Mouse (Mus musculus) forebrain, embryonic 12.5 days (tissue): ENCODE data around the gene Celsr1. TPM values are rescaled to one million over a fixed set of nuclear protein-coding genes. Genes with fewer than 3 reads are reported as not detected.
"Not testable (repeated sequence)": the region's sequence is repeated elsewhere in the genome, so short reads cannot be mapped to it uniquely, and the experiment has no call there.

Experiments
- ATAC-seq: fragments of 200-750 bp; cut with Nextera tagmentation; 2 replicates; pipeline ENCODE4 v1.8.0; 2017; ENCODE audit warnings: moderate TSS enrichment; ENCODE audit not compliant: low FRiP score
- H3K27ac ChIP-seq: fragments of 300-500 bp; sonication (generic); 2 replicates; pipeline ENCODE4 v1.5.1; 2016; ENCODE audit warnings: mild to moderate bottlenecking
- H3K27me3 ChIP-seq: fragments of 300-500 bp; sonication (generic); 2 replicates; pipeline ENCODE4 v1.6.1; 2016; ENCODE audit warnings: mild to moderate bottlenecking
- H3K36me3 ChIP-seq: fragments of 300-500 bp; sonication (generic); replicated peaks from 2 replicates; pipeline ENCODE4 v1.6.1; 2016; ENCODE audit warnings: mild to moderate bottlenecking
- H3K4me1 ChIP-seq: fragments of 300-500 bp; sonication (generic); 2 replicates; pipeline ENCODE4 v1.6.1; 2016
- H3K4me2 ChIP-seq: fragments of 300-500 bp; sonication (generic); 2 replicates; pipeline ENCODE4 v1.6.1; 2016; ENCODE audit warnings: mild to moderate bottlenecking, moderate library complexity
- H3K4me3 ChIP-seq: fragments of 300-500 bp; sonication (generic); replicated peaks from 2 replicates; pipeline ENCODE4 v1.5.1; 2016; ENCODE audit warnings: mild to moderate bottlenecking
- H3K9ac ChIP-seq: fragments of 300-500 bp; sonication (generic); 2 replicates; pipeline ENCODE4 v1.6.1; 2016; ENCODE audit warnings: mild to moderate bottlenecking
- H3K9me3 ChIP-seq: fragments of 300-500 bp; sonication (generic); 2 replicates; pipeline ENCODE4 v1.6.1; 2016
- WGBS: fragments of 180-500 bp; shearing (Covaris S2); methylation state at CpG from one replicate; pipeline ENCODE4 v1.1.7; 2016; 5-methylcytosine and 5-hydroxymethylcytosine counted together
- polyA plus RNA-seq: library from polyadenylated mRNA; unstranded; fragments of >200 nt; fragmentation: Nextera tagmentation; extraction: Ambion mirVana; gene quantifications from 2 replicates; pipeline ENCODE4 v1.2.1, GENCODE M21; 2016

Celsr1 gene
- polyA plus RNA-seq, 1 experiment from 2014 or later, result 7.9 TPM

DNA sequence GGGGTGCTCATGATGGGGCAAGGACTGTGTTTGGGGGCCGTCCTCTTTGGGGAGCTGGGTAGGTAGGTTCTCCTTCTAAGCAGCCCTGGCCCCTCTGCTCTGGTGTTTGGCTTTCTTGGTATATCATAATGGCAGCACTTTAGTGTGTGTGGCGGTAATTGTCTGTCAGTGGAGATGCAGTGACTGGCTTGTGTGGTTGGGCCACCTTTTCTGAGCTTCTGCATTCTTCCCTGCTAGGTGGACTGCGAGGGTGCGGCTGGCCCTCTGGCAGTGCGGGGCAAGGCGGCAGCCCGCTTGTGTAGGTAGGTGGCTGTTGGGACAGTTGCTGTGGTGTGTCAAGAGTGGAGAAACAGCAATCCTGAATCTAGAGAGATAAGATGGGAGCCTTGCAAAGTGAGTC lies 27.6 kb upstream of the Celsr1 start:
- Histone ChIP-seq H3K4me2 (peak overlapping the region; percentile 84), H3K4me1 (peaks cover 42% of the 10 kb centered on the region), H3K27me3 (0 out of 2 replicates have a peak, but pooled peaks cover 12% of the 10 kb centered on the region), H3K9me3 (0 out of 2 replicates have a peak, but pooled peaks cover 4% of the 10 kb centered on the region), H3K9ac (no peak overlapping the region), H3K36me3 (no peaks in the 10 kb centered on the region), H3K27ac (no peak overlapping the region), H3K4me3 (0 out of 2 replicates have a peak overlapping the region, but pooled peaks have one; percentile 5)
- no peak for ATAC-seq
- 88% methylated on average over 7 of the region's 7 CpGs for WGBS

DNA sequence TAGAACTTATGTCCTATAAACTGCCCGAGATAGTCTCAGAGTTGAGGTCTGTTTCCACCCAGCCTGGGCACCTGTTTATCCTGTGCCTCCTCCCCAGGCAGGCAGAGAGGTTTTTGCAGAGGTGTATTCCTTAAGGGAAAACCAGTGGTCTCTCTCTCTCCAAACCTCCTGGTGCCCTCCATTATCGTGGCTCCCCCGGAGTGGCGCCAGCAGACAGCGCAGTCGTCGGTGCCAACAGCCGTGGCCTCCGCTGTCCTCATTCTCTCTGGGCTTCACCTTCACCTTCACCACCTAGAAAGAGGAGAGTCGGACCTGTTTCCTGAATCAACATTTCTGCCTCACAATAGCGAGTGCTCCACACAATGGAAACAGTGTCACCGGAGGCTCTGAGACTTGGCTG lies 27.0 kb upstream of the Celsr1 start:
- 0 out of 2 replicates have a peak overlapping the region, but pooled peaks have one; percentile 53 for H3K27ac ChIP-seq
- peak overlapping the region; percentile 89; the same call in 1 of the 2 replicates for H3K4me3 ChIP-seq
- H3K9me3 ChIP-seq, result no peaks in the 10 kb centered on the region
- 0 out of 2 replicates have a peak, but pooled peaks cover 17% of the 10 kb centered on the region for H3K27me3 ChIP-seq
- H3K36me3 ChIP-seq, result no peaks in the 10 kb centered on the region
- no peak for ATAC-seq
- WGBS, result 88% methylated on average over 12 of the region's 12 CpGs
- no peak overlapping the region for H3K9ac ChIP-seq
- H3K4me1 ChIP-seq, result peaks cover 42% of the 10 kb centered on the region
- H3K4me2 ChIP-seq, result peak overlapping the region; percentile 84

DNA sequence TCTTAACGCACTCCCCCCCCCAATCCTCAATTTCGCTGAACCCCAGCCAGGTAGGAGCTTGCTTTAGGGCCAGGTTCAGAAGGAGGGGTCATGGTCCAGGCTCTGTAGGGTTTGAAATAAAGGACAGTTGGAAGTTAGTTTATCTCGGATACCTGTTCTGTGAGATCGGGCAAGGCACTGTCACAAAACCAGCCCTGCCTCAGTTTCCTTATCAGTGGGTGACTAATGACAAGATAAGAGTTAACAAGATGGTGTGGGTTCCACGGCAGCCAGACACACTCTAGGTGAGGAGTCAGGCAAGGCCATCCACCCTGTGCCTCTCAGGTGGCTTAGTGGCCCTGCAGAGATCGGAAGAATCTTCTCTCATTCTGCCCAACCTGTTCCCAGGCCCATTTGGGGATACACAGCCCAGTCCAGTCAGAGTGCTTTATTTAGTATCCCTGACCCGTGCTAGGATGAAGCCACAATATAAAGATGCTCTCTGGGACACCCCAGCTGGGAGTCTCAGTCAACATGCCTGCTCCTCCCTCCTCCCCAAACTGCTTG lies 26.3 kb upstream of the Celsr1 start:
- H3K4me2 ChIP-seq, result peak overlapping the region; percentile 84
- peak overlapping the region; percentile 89 for H3K4me3 ChIP-seq
- H3K36me3 ChIP-seq, result no peaks in the 10 kb centered on the region
- H3K9me3 ChIP-seq, result no peaks in the 10 kb centered on the region
- H3K27ac ChIP-seq, result 0 out of 2 replicates have a peak overlapping the region, but pooled peaks have one; percentile 53
- H3K4me1 ChIP-seq, result peaks cover 42% of the 10 kb centered on the region
- peak overlapping the region; percentile 95 for H3K9ac ChIP-seq
- ATAC-seq, result no peak
- H3K27me3 ChIP-seq, result 0 out of 2 replicates have a peak, but pooled peaks cover 20% of the 10 kb centered on the region
- 78% methylated on average over 7 of the region's 7 CpGs for WGBS

DNA sequence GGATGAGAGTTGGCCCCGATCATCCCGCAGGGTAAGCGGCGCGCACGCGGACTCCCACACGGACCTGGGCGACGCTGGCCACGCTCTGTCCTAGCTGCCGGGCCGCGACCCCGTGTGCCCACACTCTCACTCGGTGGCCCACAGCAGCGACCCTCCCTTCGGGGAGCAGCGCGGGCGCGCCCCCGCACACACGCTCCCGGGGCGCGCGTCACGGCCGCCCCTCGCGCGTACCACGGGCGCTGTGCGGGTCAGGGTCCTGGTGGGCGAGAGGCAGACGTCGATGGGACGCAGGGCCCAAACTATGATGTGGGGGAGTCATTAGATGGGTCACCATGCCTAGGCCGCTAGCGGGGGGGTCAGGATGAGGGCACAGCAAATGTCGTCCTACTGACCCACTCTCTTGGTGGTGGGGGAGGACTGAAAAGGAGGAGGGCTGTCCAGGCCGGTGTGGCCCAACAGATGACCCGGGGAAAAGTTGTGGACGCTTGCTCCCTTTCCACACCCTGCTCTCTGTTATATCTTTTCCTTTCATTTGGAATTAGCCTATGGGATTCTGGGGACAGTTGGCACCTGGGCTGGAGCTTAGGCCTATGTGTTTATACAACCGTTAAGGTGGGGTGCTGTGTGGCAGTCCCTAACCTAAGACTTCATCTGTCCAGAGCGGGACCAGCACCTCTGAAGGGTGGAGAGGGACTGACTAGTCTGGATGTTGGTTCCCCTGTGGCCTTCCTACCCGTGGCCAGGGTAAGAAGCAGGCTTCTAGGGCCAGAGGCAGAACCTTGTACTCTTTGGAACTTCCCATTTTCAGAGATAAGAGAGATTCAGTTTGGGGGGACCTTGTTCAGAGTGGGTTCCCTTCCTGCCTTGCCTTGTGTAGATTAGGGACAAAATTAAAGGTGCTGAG lies 25.6 kb upstream of the Celsr1 start:
- no peaks in the 10 kb centered on the region for H3K9me3 ChIP-seq
- no peaks in the 10 kb centered on the region for H3K36me3 ChIP-seq
- H3K4me3 ChIP-seq, result peak overlapping the region; percentile 89
- 0 out of 2 replicates have a peak, but pooled peaks cover 20% of the 10 kb centered on the region for H3K27me3 ChIP-seq
- H3K9ac ChIP-seq, result peak overlapping the region; percentile 95
- H3K27ac ChIP-seq, result peak overlapping the region; percentile 84
- H3K4me2 ChIP-seq, result peak overlapping the region; percentile 84
- 2% methylated on average over 49 of the region's 49 CpGs for WGBS
- H3K4me1 ChIP-seq, result peaks cover 42% of the 10 kb centered on the region
- peak; percentile 68; the same call in 1 of the 2 replicates for ATAC-seq

DNA sequence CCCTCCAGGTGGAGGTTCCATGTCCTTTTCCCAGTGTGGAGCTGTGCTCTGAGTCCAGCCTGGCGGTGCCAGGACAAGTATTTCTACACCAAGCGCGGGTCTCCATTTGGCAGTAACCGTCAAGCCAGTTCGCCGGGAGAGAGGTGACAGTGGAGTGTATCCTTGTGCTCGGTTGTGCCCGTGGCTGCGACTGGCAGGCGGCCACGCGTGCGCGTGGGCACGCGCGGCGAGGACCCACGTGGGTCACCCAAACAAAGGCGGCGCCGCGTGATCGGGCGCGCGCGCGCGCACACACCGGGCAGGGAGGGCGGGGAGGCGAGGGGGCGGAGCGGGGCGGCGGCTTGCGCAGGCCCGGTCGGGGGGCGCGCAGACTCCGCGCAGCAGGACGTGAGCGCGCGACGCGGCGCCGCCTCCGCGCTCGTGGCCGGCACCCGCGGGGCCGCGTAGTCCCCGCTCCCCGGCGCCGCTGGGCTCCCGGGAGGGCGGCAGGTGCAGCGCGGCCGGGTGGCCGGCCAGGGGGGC lies 24.9 kb upstream of the Celsr1 start:
- WGBS, result 1% methylated on average over 39 of the region's 70 CpGs
- Histone ChIP-seq H3K4me1 (peaks cover 44% of the 10 kb centered on the region), H3K9me3 (no peaks in the 10 kb centered on the region), H3K36me3 (no peaks in the 10 kb centered on the region), H3K27ac (peak overlapping the region; percentile 84), H3K27me3 (0 out of 2 replicates have a peak, but pooled peaks cover 20% of the 10 kb centered on the region), H3K4me3 (peak overlapping the region; percentile 89), H3K9ac (peak overlapping the region; percentile 95), H3K4me2 (peak overlapping the region; percentile 84)
- ATAC-seq, result peak; percentile 85

DNA sequence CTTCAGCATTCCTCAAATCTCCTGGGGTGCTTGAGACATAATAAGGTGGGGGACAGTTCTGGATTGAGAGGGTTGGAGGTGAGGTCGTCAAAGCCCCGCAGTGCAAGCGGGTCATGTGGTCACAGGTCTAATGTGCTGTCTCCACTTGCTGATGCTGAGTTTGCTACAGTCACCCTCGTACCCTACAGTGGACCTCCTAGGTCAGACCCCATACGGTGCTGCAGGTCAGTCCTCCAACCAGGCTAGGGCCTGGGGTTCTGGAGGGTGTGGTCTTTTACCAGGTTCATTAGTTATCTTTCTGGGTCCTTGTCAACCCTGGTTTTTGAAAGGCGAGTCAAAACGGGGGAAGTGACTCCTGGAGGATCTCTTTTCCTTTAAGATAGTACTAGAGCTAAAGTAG lies 24.3 kb upstream of the Celsr1 start:
- Histone ChIP-seq H3K9me3 (no peaks in the 10 kb centered on the region), H3K9ac (peak overlapping the region; percentile 95), H3K4me1 (peaks cover 44% of the 10 kb centered on the region), H3K27ac (peak overlapping the region; percentile 84; the same call in 1 of the 2 replicates), H3K4me3 (peak overlapping the region; percentile 89), H3K27me3 (0 out of 2 replicates have a peak, but pooled peaks cover 20% of the 10 kb centered on the region), H3K36me3 (no peaks in the 10 kb centered on the region), H3K4me2 (peak overlapping the region; percentile 84)
- 15% methylated on average over 7 of the region's 7 CpGs for WGBS
- peak; percentile 51 for ATAC-seq

DNA sequence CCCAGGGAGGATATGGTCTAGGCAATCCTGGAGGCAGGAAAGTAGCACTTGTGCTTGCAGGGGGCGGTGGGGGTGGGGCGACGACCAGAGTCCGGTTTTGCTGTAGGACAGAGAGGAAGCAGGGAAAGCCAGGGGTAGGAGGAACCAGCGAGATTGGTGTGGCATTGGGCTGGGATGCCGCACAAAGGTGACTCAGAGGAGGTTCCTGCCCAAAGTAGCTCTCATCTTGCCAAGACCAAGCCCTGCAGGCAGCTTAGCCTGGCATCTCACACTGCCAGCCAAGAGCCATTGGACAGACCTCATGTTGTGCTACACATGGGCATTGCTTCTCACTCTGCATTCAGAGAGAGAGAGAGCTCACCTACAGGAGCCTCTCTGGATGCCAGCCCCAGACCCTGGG lies 23.8 kb upstream of the Celsr1 start, which contains the start of gene Gramd4:
Gramd4 (plus strand) TSS at position 283 of the 400 bp plus-strand sequence.
- WGBS, result 41% methylated on average over 6 of the region's 6 CpGs
- peak within 1 kb of the TSS; percentile 84 for H3K27ac ChIP-seq
- no peak for ATAC-seq

DNA sequence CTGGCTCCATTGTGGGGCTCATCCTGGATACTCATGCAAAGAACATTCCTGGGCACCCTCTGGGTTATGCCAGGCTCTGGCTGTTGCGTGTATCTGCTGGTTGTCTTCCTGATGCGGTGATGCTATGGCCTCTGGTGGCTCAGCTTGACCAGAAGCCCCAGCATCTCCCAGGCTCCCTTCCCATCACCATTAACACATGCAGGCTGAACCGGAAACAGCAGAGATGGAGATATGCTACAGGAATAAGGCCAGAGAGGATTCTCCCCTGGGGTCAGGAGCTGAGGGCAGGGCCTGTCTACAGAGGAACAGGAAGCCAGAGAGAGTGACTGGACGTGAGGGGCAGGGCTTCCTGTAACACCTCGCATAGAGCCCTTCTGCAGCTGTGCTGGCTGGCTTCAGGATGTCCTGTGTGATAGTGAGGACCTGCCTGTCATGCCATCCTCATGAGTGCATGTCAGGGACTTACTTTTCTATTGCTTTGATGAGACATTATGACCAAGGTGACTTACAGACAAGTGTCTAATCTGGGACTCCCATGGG lies 22.7 kb upstream of the Celsr1 start:
- H3K27ac ChIP-seq, result no peak overlapping the region
- H3K9me3 ChIP-seq, result no peaks in the 10 kb centered on the region
- ATAC-seq, result no peak
- no peak overlapping the region for H3K9ac ChIP-seq
- no peak overlapping the region for H3K4me3 ChIP-seq
- 0 out of 2 replicates have a peak, but pooled peaks cover 20% of the 10 kb centered on the region for H3K27me3 ChIP-seq
- 84% methylated on average over 5 of the region's 5 CpGs for WGBS
- no peaks in the 10 kb centered on the region for H3K36me3 ChIP-seq
- no peak overlapping the region for H3K4me2 ChIP-seq
- H3K4me1 ChIP-seq, result peaks cover 37% of the 10 kb centered on the region

More for the DNA sequence above, 23.8 kb upstream of the Celsr1 start, which contains the start of gene Gramd4:
- Histone ChIP-seq H3K27me3 (0 out of 2 replicates have a peak, but pooled peaks cover 20% of the 10 kb centered on the region), H3K4me1 (peaks cover 44% of the 10 kb centered on the region), H3K4me3 (peak within 1 kb of the TSS; percentile 89), H3K9me3 (no peaks in the 10 kb centered on the region), H3K36me3 (no peaks in the 10 kb centered on the region), H3K9ac (peak within 1 kb of the TSS; percentile 95), H3K4me2 (peak within 1 kb of the TSS; percentile 84)

DNA sequence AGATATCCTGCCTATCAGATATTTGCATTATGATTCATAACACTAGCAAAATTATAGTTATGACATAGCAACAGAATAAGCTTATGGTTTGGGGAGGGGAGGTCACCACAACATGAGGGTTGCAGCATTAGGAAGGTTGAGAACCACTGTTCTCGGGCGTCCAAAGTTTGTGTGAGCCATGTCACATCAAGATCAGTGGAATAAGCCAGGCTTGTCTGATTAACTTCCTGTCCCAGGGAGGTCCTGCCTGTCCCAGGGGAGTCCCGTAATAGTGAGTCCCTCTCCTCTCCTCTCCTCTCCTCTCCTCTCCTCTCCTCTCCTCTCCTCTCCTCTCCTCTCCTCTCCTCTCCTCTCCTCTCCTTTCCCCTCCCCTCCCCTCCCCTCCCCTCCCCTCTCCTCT lies 21.3 kb upstream of the Celsr1 start:
- not testable (repeated sequence) for ATAC-seq, H3K9ac ChIP-seq, H3K27ac ChIP-seq, H3K9me3 ChIP-seq, H3K4me2 ChIP-seq, H3K4me3 ChIP-seq, H3K36me3 ChIP-seq
- WGBS, result 75% methylated on average over 3 of the region's 3 CpGs
- peaks cover 23% of the 10 kb centered on the region for H3K4me1 ChIP-seq
- 0 out of 2 replicates have a peak, but pooled peaks cover 20% of the 10 kb centered on the region for H3K27me3 ChIP-seq

DNA sequence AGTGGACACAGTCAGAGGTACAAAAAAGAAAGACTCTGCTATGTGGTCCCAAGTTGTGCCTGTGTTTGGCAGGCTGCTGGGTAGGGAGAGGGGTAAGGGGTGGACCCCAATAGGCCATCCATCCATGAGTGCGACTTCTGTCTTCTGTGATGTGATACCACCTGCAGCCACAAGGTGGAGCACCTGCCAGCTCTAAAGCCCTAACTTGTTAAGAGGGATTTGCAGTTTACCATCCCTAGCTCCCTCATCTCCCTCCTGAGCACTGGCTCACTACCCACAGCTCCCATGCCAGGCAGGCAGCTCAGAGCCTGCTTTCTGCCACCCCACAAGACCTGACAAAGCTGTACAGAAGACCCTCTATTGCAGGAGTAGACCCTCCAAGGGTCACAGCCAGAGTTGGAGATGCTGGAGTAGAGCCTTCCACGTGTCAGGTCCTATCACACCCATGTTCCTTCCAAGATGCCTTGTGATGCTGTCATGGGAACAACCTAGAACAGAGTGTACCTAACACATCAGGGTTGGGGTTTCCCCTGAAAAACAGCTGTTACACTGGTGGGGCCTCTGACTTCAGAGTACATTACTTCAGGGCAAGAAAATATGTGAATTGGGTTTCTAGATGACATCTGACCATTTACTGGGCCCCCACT lies 20.4 kb upstream of the Celsr1 start:
- no peak overlapping the region for H3K4me2 ChIP-seq
- H3K9me3 ChIP-seq, result no peaks in the 10 kb centered on the region
- 30% methylated on average over 2 of the region's 2 CpGs for WGBS
- peaks cover 16% of the 10 kb centered on the region; the same call in 1 of the 2 replicates for H3K4me1 ChIP-seq
- 0 out of 2 replicates have a peak, but pooled peaks cover 20% of the 10 kb centered on the region for H3K27me3 ChIP-seq
- H3K9ac ChIP-seq, result no peak overlapping the region
- H3K27ac ChIP-seq, result no peak overlapping the region
- no peak overlapping the region for H3K4me3 ChIP-seq
- peak; percentile 10; the same call in 1 of the 2 replicates for ATAC-seq
- H3K36me3 ChIP-seq, result no peaks in the 10 kb centered on the region

DNA sequence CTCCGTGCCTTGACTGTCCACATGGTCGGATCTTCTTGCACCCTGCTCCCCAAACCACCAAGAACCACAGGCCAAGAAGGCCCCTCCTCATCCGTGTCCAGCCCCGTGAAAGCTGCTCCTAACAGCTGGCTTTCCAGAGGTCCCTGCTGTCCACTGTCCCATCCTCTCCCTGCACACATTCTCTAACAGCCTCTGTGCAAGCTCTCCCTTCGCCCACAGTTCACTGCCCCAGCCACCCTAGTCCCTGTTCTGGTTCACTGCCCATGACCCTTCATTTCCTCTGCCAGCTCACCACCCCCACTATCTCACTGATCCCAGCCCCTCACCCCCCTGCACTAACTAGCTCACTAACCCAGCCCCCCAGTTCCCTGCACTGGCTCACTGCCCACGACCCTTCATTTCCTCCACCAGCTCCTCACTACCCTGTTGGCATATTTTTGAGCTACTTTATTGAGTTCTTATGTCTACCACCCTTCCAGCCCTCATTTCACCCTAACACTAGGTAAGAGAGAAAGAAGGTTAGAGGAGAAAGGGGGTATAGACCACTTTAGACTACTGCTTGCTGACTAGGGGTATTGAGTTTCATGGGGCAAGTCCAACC lies 18.4 kb upstream of the Celsr1 start:
- no peak for ATAC-seq
- Histone ChIP-seq H3K36me3 (no peaks in the 10 kb centered on the region), H3K9ac (no peak overlapping the region), H3K9me3 (no peaks in the 10 kb centered on the region), H3K4me1 (0 out of 2 replicates have a peak, but pooled peaks cover 2% of the 10 kb centered on the region), H3K4me2 (no peak overlapping the region), H3K27me3 (0 out of 2 replicates have a peak, but pooled peaks cover 16% of the 10 kb centered on the region), H3K4me3 (no peak overlapping the region), H3K27ac (no peak overlapping the region)
- 68% methylated on average over 6 of the region's 6 CpGs for WGBS
